Mouse (Mus musculus): ENCODE data around the gene Rita1. TPM values are rescaled to one million over a fixed set of nuclear protein-coding genes. Genes with fewer than 3 reads are reported as not detected.

Rita1 gene
- polyA plus RNA-seq, 1 experiment from 2014 or later = 9.3 TPM

- H3K4me1 ChIP-seq (replicated peaks; ENCODE audit: control insufficient read depth, insufficient read depth, low read length) = peaks cover 5% of the 10 kb centered on the region; the same call in 1 of the 2 replicates
- no peaks in the 10 kb centered on the region for H3K9me3 ChIP-seq (ENCODE audit: control insufficient read depth, low read length)
- ATAC-seq (ENCODE audit: low FRiP score) = no peak
- DNase-seq (ENCODE audit: low spot score) = peak; percentile 22
- H3K27me3 ChIP-seq (ENCODE audit: control insufficient read depth, insufficient read depth, low read length) = no peaks in the 10 kb centered on the region
- 38% methylated on average over 10 of the region's 10 CpGs for WGBS
- no peaks in the 10 kb centered on the region for H3K36me3 ChIP-seq (ENCODE audit: control insufficient read depth, insufficient read depth, low read length)
- no peak overlapping the region for H3K4me2 ChIP-seq (replicated peaks; ENCODE audit: low read depth, low read length)
- H3K9ac ChIP-seq (ENCODE audit: low read depth, low read length) = no peak overlapping the region
- no peak overlapping the region for H3K4me3 ChIP-seq (ENCODE audit: low read depth, low read length)
- peak overlapping the region; percentile 21; the same call in 1 of the 2 replicates for H3K27ac ChIP-seq (ENCODE audit: low read depth, low read length)
Measured at GRCm38 (mm10) chr5:120577935-120578441, 34.4 kb downstream of the Rita1 start.

GRCm38 (mm10) chr5:120576781-120577301, 35.5 kb downstream of the Rita1 start:
- no peak for DNase-seq (ENCODE audit: low spot score)
- WGBS = 82% methylated on average over 11 of the region's 11 CpGs
- no peak overlapping the region for H3K9ac ChIP-seq (ENCODE audit: low read depth, low read length)
- no peak overlapping the region for H3K4me3 ChIP-seq (ENCODE audit: low read depth, low read length)
- H3K9me3 ChIP-seq (ENCODE audit: control insufficient read depth, low read length) = no peaks in the 10 kb centered on the region
- no peak overlapping the region for H3K27ac ChIP-seq (ENCODE audit: low read depth, low read length)
- no peak for ATAC-seq (ENCODE audit: low FRiP score)
- H3K4me1 ChIP-seq (replicated peaks; ENCODE audit: control insufficient read depth, insufficient read depth, low read length) = peaks cover 5% of the 10 kb centered on the region; the same call in 1 of the 2 replicates
- H3K36me3 ChIP-seq (ENCODE audit: control insufficient read depth, insufficient read depth, low read length) = no peaks in the 10 kb centered on the region
- H3K4me2 ChIP-seq (replicated peaks; ENCODE audit: low read depth, low read length) = no peak overlapping the region
- no peaks in the 10 kb centered on the region for H3K27me3 ChIP-seq (ENCODE audit: control insufficient read depth, insufficient read depth, low read length)

- 76% methylated on average over 10 of the region's 10 CpGs for WGBS
- ATAC-seq (ENCODE audit: low FRiP score) (no peak), DNase-seq (ENCODE audit: low spot score) (no peak)
- Histone ChIP-seq H3K4me1 (replicated peaks; ENCODE audit: control insufficient read depth, insufficient read depth, low read length) (peaks cover 5% of the 10 kb centered on the region; the same call in 1 of the 2 replicates), H3K36me3 (ENCODE audit: control insufficient read depth, insufficient read depth, low read length) (no peaks in the 10 kb centered on the region), H3K4me3 (ENCODE audit: low read depth, low read length) (no peak overlapping the region), H3K27ac (ENCODE audit: low read depth, low read length) (no peak overlapping the region), H3K4me2 (replicated peaks; ENCODE audit: low read depth, low read length) (no peak overlapping the region), H3K9ac (ENCODE audit: low read depth, low read length) (no peak overlapping the region), H3K9me3 (ENCODE audit: control insufficient read depth, low read length) (no peaks in the 10 kb centered on the region), H3K27me3 (ENCODE audit: control insufficient read depth, insufficient read depth, low read length) (no peaks in the 10 kb centered on the region)
Measured at GRCm38 (mm10) chr5:120574469-120575063, 37.8 kb downstream of the Rita1 start.

- DNase-seq (ENCODE audit: low spot score) = peak; percentile 26
Measured at GRCm38 (mm10) chr5:120571056-120571740, 41.2 kb downstream of the Rita1 start.

GRCm38 (mm10) chr5:120570289-120570897, 42.0 kb downstream of the Rita1 start:
- ATAC-seq (ENCODE audit: low FRiP score) (no peak), DNase-seq (ENCODE audit: low spot score) (no peak)
- H3K27ac ChIP-seq (ENCODE audit: low read depth, low read length) = no peak overlapping the region
- no peaks in the 10 kb centered on the region for H3K9me3 ChIP-seq (ENCODE audit: control insufficient read depth, low read length)
- no peak overlapping the region for H3K4me2 ChIP-seq (replicated peaks; ENCODE audit: low read depth, low read length)
- H3K36me3 ChIP-seq (ENCODE audit: control insufficient read depth, insufficient read depth, low read length) = no peaks in the 10 kb centered on the region
- H3K4me3 ChIP-seq (ENCODE audit: low read depth, low read length) = no peak overlapping the region
- peaks cover 25% of the 10 kb centered on the region for H3K4me1 ChIP-seq (replicated peaks; ENCODE audit: control insufficient read depth, insufficient read depth, low read length)
- H3K27me3 ChIP-seq (ENCODE audit: control insufficient read depth, insufficient read depth, low read length) = no peaks in the 10 kb centered on the region
- H3K9ac ChIP-seq (ENCODE audit: low read depth, low read length) = no peak overlapping the region
- 87% methylated on average over 11 of the region's 11 CpGs for WGBS

More at GRCm38 (mm10) chr5:120571056-120571740, 41.2 kb downstream of the Rita1 start:
- Histone ChIP-seq H3K36me3 (ENCODE audit: control insufficient read depth, insufficient read depth, low read length) (no peaks in the 10 kb centered on the region), H3K4me3 (ENCODE audit: low read depth, low read length) (no peak overlapping the region), H3K27ac (ENCODE audit: low read depth, low read length) (no peak overlapping the region), H3K9me3 (ENCODE audit: control insufficient read depth, low read length) (no peaks in the 10 kb centered on the region), H3K4me1 (replicated peaks; ENCODE audit: control insufficient read depth, insufficient read depth, low read length) (peaks cover 19% of the 10 kb centered on the region), H3K9ac (ENCODE audit: low read depth, low read length) (no peak overlapping the region), H3K27me3 (ENCODE audit: control insufficient read depth, insufficient read depth, low read length) (no peaks in the 10 kb centered on the region), H3K4me2 (replicated peaks; ENCODE audit: low read depth, low read length) (no peak overlapping the region)
- WGBS = 53% methylated on average over 14 of the region's 14 CpGs
- no peak for ATAC-seq (ENCODE audit: low FRiP score)

GRCm38 (mm10) chr5:120569791-120570190, 42.6 kb downstream of the Rita1 start:
- 86% methylated on average over 3 of the region's 3 CpGs for WGBS
- H3K9ac ChIP-seq (ENCODE audit: low read depth, low read length) = no peak overlapping the region
- no peak for DNase-seq (ENCODE audit: low spot score)

GRCm38 (mm10) chr5:120568964-120569363, 43.4 kb downstream of the Rita1 start:
- H3K9me3 ChIP-seq (ENCODE audit: control insufficient read depth, low read length) = no peaks in the 10 kb centered on the region
- H3K36me3 ChIP-seq (ENCODE audit: control insufficient read depth, insufficient read depth, low read length) = no peaks in the 10 kb centered on the region
- no peak overlapping the region for H3K9ac ChIP-seq (ENCODE audit: low read depth, low read length)
- WGBS = 94% methylated on average over 4 of the region's 4 CpGs
- H3K4me2 ChIP-seq (replicated peaks; ENCODE audit: low read depth, low read length) = no peak overlapping the region
- peaks cover 28% of the 10 kb centered on the region for H3K4me1 ChIP-seq (replicated peaks; ENCODE audit: control insufficient read depth, insufficient read depth, low read length)
- H3K27me3 ChIP-seq (ENCODE audit: control insufficient read depth, insufficient read depth, low read length) = no peaks in the 10 kb centered on the region
- ATAC-seq (ENCODE audit: low FRiP score) (no peak), DNase-seq (ENCODE audit: low spot score) (no peak)
- H3K4me3 ChIP-seq (ENCODE audit: low read depth, low read length) = no peak overlapping the region
- H3K27ac ChIP-seq (ENCODE audit: low read depth, low read length) = no peak overlapping the region

More at GRCm38 (mm10) chr5:120569791-120570190, 42.6 kb downstream of the Rita1 start:
- Histone ChIP-seq H3K4me1 (replicated peaks; ENCODE audit: control insufficient read depth, insufficient read depth, low read length) (peaks cover 28% of the 10 kb centered on the region), H3K36me3 (ENCODE audit: control insufficient read depth, insufficient read depth, low read length) (no peaks in the 10 kb centered on the region), H3K4me3 (ENCODE audit: low read depth, low read length) (no peak overlapping the region), H3K27ac (ENCODE audit: low read depth, low read length) (no peak overlapping the region), H3K9me3 (ENCODE audit: control insufficient read depth, low read length) (no peaks in the 10 kb centered on the region), H3K27me3 (ENCODE audit: control insufficient read depth, insufficient read depth, low read length) (no peaks in the 10 kb centered on the region), H3K4me2 (replicated peaks; ENCODE audit: low read depth, low read length) (no peak overlapping the region)
- no peak for ATAC-seq (ENCODE audit: low FRiP score)

GRCm38 (mm10) chr5:120568336-120568768, 44.0 kb downstream of the Rita1 start:
- H3K27me3 ChIP-seq (ENCODE audit: control insufficient read depth, insufficient read depth, low read length) = no peaks in the 10 kb centered on the region
- WGBS = 65% methylated on average over 9 of the region's 9 CpGs
- no peak overlapping the region for H3K4me3 ChIP-seq (ENCODE audit: low read depth, low read length)
- H3K27ac ChIP-seq (ENCODE audit: low read depth, low read length) = peak overlapping the region; percentile 70
- H3K4me2 ChIP-seq (replicated peaks; ENCODE audit: low read depth, low read length) = no peak overlapping the region
- no peaks in the 10 kb centered on the region for H3K9me3 ChIP-seq (ENCODE audit: control insufficient read depth, low read length)
- DNase-seq (ENCODE audit: low spot score) = no peak
- no peaks in the 10 kb centered on the region for H3K36me3 ChIP-seq (ENCODE audit: control insufficient read depth, insufficient read depth, low read length)
- peak overlapping the region; percentile 1; the same call in 1 of the 2 replicates for H3K9ac ChIP-seq (ENCODE audit: low read depth, low read length)
- H3K4me1 ChIP-seq (replicated peaks; ENCODE audit: control insufficient read depth, insufficient read depth, low read length) = peaks cover 29% of the 10 kb centered on the region
- no peak for ATAC-seq (ENCODE audit: low FRiP score)
